Comparison of ENCODE assay signal across 9 mouse cellular contexts in genomic region chr13:101738769-101739168, GRCm38 (mm10). TPM values are rescaled to one million over a fixed set of nuclear protein-coding genes. Genes with fewer than 3 reads are reported as not detected.
DNase-seq lines count a peak whose midpoint lies in the region; ATAC-seq and TF ChIP-seq lines count a peak whose summit lies in the region.
"Had no signal": no experiment of that assay in that cellular context is flagged by ENCODE, and none has a peak within 500 bp of the region (broad histone marks: within the 10 kb centered on the region; RNA-seq: fewer than 3 reads in every experiment).

No protein-coding gene starts in this region.

- H3K9me3 ChIP-seq in hindbrain, embryonic 16.5 days (ENCODE audit: control insufficient read depth, low read length), result no peaks in the 10 kb centered on the region
- H3K9me3 ChIP-seq in hindbrain, embryonic 14.5 days (ENCODE audit: control insufficient read depth, low read length), result no peaks in the 10 kb centered on the region

- no peak overlapping the region for H3K4me2 ChIP-seq in hindbrain, embryonic 16.5 days (ENCODE audit: low read length)
- H3K4me2 ChIP-seq in hindbrain, embryonic 14.5 days (replicated peaks), result no peak overlapping the region

- no peak overlapping the region for H3K4me3 ChIP-seq in hindbrain, embryonic 16.5 days (ENCODE audit: low read length)
- H3K4me3 ChIP-seq in hindbrain, embryonic 14.5 days (replicated peaks; ENCODE audit: low read length), result no peak overlapping the region
- no peak overlapping the region for H3K4me3 ChIP-seq in lung, adult 2 months (replicated peaks; ENCODE audit: extremely low read depth, low read depth, low read length)

- TF ChIP-seq POLR2A in lung, adult 2 months (IDR thresholded peaks at IDR 0.05; ENCODE audit: borderline replicate concordance, extremely low read depth, low read depth, low read length), result no peak

- TF ChIP-seq CTCF in lung, adult 2 months (IDR thresholded peaks at IDR 0.05; ENCODE audit: insufficient read depth, low read length), result no peak

- peak; percentile 68 for DNase-seq in adrenal gland, postnatal 14 days
- no peak for DNase-seq in adrenal gland, adult 8-10 months
- no peak for DNase-seq in hindbrain, embryonic 14.5 days (ENCODE audit: low spot score)
- peak; percentile 45 for DNase-seq in lung, postnatal 10 days
- no peak for DNase-seq in lung, adult 2 months
- peak; percentile 64 for DNase-seq in lung, postnatal 36 days
- DNase-seq in testis, postnatal 10 days (ENCODE audit: low spot score), result no peak

- H3K27me3 ChIP-seq in hindbrain, embryonic 16.5 days (replicated peaks; ENCODE audit: control insufficient read depth, insufficient read depth, low read length), result no peaks in the 10 kb centered on the region
- no peaks in the 10 kb centered on the region for H3K27me3 ChIP-seq in hindbrain, embryonic 14.5 days (ENCODE audit: control insufficient read depth, insufficient read depth, low read length)

- peak; percentile 31; the same call in 1 of the 2 replicates for ATAC-seq in hindbrain, embryonic 16.5 days
- no peak for ATAC-seq in hindbrain, embryonic 14.5 days (ENCODE audit: low FRiP score)
- ATAC-seq: forebrain, embryonic 16.5 days had no signal

- no peak overlapping the region for H3K27ac ChIP-seq in hindbrain, embryonic 16.5 days (ENCODE audit: low read depth, low read length)
- H3K27ac ChIP-seq in hindbrain, embryonic 14.5 days, result no peak overlapping the region

- no peak overlapping the region for H3K9ac ChIP-seq in hindbrain, embryonic 16.5 days (ENCODE audit: low read depth, low read length)
- H3K9ac ChIP-seq in hindbrain, embryonic 14.5 days, result no peak overlapping the region

- 66% methylated on average over 6 of the region's 6 CpGs for WGBS in hindbrain, embryonic 16.5 days
- 72% methylated on average over 6 of the region's 6 CpGs for WGBS in hindbrain, embryonic 14.5 days
- WGBS in lung, adult 2 months, result 40% methylated on average over 6 of the region's 6 CpGs

- H3K4me1 ChIP-seq in hindbrain, embryonic 16.5 days (ENCODE audit: control insufficient read depth, insufficient read depth, low read depth, low read length), result peaks cover 3% of the 10 kb centered on the region; the same call in 1 of the 2 replicates
- H3K4me1 ChIP-seq in hindbrain, embryonic 14.5 days (replicated peaks; ENCODE audit: control insufficient read depth, insufficient read depth, low read length), result no peaks in the 10 kb centered on the region
- H3K4me1 ChIP-seq in lung, adult 2 months (ENCODE audit: control insufficient read depth, insufficient read depth, low read length), result peaks cover 45% of the 10 kb centered on the region

- no peaks in the 10 kb centered on the region for H3K36me3 ChIP-seq in hindbrain, embryonic 16.5 days (ENCODE audit: control insufficient read depth, insufficient read depth, low read length)
- no peaks in the 10 kb centered on the region for H3K36me3 ChIP-seq in hindbrain, embryonic 14.5 days (replicated peaks; ENCODE audit: control insufficient read depth, insufficient read depth)

RNA-seq across cellular contexts. Expression of gene Pik3r1, which starts 29.2 kb away (rescaled TPM):
- 109 and 110 TPM in 2 replicates for total RNA-seq in adrenal gland, postnatal 14 days (2021)
- total RNA-seq in adrenal gland, adult 8-10 months (2022), result 100 to 1,000 TPM in 1 of 4 experiments, 10 to 100 TPM in 3; 52.9 to 103 (median 87.4) TPM
- polyA plus RNA-seq in hindbrain, embryonic 16.5 days (2015; fragmentation: Nextera tagmentation; extraction: Ambion mirVana), result 51.3 and 51.6 TPM in 2 replicates
- 86.7 and 94.5 TPM in 2 replicates for polyA plus RNA-seq in hindbrain, embryonic 14.5 days (2014; fragmentation: Nextera tagmentation; extraction: Ambion mirVana)
- 15.6 and 25.9 TPM in 2 replicates for polyA plus RNA-seq in lung, adult 2 months (2012; rRNA removed)

Comparison
In these comparisons a context has a peak if more than half of its experiments do, and no peak if none do; other contexts are left out.
1. DNase-seq: peak in adrenal gland, postnatal 14 days (single experiment), lung, postnatal 10 days (single experiment) and lung, postnatal 36 days (single experiment); none in adrenal gland, adult 8-10 months (single experiment), hindbrain, embryonic 14.5 days (single experiment), lung, adult 2 months (single experiment) and testis, postnatal 10 days (single experiment).